Mouse (Mus musculus) liver, postnatal 0 days (tissue): ENCODE measurements around the gene Set. TPM values are rescaled to one million over a fixed set of nuclear protein-coding genes. Genes with fewer than 3 reads are reported as not detected.

Source experiments
- ATAC-seq: fragments of 200-750 bp; cut with Nextera tagmentation; 2 replicates; pipeline ENCODE4 v1.8.0; 2017; ENCODE audit warnings: mild to moderate bottlenecking, moderate library complexity
- DNase-seq: peaks from one replicate; pipeline ENCODE4 v3.0.0-alpha.2; 2016
- H3K27ac ChIP-seq: fragments of 300-500 bp; sonication (generic); 2 replicates; pipeline ENCODE4 v1.5.1; 2014; ENCODE audit warnings: antibody characterized with exemption, moderate library complexity, mild to moderate bottlenecking, low read depth
- H3K27me3 ChIP-seq: fragments of 300-500 bp; sonication (generic); 2 replicates; pipeline ENCODE4 v1.6.1; 2014; ENCODE audit warnings: low read length, control low read depth, mixed read lengths; ENCODE audit not compliant: insufficient read depth
- H3K36me3 ChIP-seq: fragments of 300-500 bp; sonication (generic); replicated peaks from 2 replicates; pipeline ENCODE4 v1.6.1; 2014; ENCODE audit warnings: mild to moderate bottlenecking, control low read depth, low read length, moderate library complexity, mixed read lengths; ENCODE audit not compliant: insufficient read depth
- H3K4me1 ChIP-seq: fragments of 300-500 bp; sonication (generic); 2 replicates; pipeline ENCODE4 v1.6.1; 2014; ENCODE audit warnings: antibody characterized with exemption, mild to moderate bottlenecking, control low read depth; ENCODE audit not compliant: insufficient read depth
- H3K4me2 ChIP-seq: fragments of 300-500 bp; sonication (generic); 2 replicates; pipeline ENCODE4 v1.6.1; 2014; ENCODE audit warnings: low read depth, mild to moderate bottlenecking, low read length, moderate library complexity, mixed read lengths
- H3K4me3 ChIP-seq: fragments of 300-500 bp; sonication (generic); 2 replicates; pipeline ENCODE4 v1.5.1; 2014; ENCODE audit warnings: low read depth, low read length
- H3K9ac ChIP-seq: fragments of 300-500 bp; sonication (generic); replicated peaks from 2 replicates; pipeline ENCODE4 v1.6.1; 2014; ENCODE audit warnings: mild to moderate bottlenecking, moderate library complexity
- H3K9me3 ChIP-seq: fragments of 300-500 bp; sonication (generic); 2 replicates; pipeline ENCODE4 v1.6.1; 2016; ENCODE audit warnings: mild to moderate bottlenecking, control low read depth, low read length, mixed read lengths
- CTCF ChIP-seq: sonication (generic); IDR thresholded peaks from 2 replicates; pipeline ENCODE4 v1.5.1; 2016; ENCODE audit warnings: antibody characterized with exemption, low read depth
- EP300 ChIP-seq: IDR thresholded peaks from 2 replicates; pipeline ENCODE4 v1.6.1; 2016; ENCODE audit warnings: antibody characterized with exemption, low read depth, mild to moderate bottlenecking
- WGBS: fragments of 180-500 bp; shearing (Covaris S2); extraction: QIAGEN DNeasy Blood & Tissue Kit; methylation state at CpG from one replicate; pipeline ENCODE4 v1.1.7; 2014; ENCODE audit not compliant: insufficient replicate concordance; 5-methylcytosine and 5-hydroxymethylcytosine counted together
- polyA plus RNA-seq: library from polyadenylated mRNA; unstranded; fragments of >200 nt; fragmentation: Nextera tagmentation; extraction: Ambion mirVana; gene quantifications from 2 replicates; pipeline ENCODE4 v1.2.1, GENCODE M21; 2015

Set gene
- polyA plus RNA-seq, 1 experiment from 2014 or later = 115 TPM

DNA sequence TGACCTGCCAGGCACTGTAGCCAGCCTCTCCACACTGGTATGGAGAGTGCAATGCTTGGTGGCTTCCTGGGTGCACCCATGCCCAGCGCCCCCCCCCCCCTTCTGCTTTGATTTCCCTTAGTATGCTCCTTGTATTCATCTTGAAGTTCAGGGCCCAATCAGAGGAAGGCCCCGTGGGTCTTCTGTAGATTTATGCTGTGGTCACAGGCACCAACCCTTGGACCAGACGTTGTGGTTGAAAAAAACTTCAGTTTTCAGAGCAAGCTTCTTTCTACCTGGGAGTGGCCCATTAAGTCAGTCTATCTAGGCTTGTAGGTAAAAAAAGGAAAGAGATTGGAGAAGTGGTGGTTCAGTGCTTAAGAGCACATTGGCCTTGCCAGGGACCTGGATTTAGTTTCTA, 6.6 kb downstream of the Set start:
- no peak for ATAC-seq
- no peak for TF ChIP-seq EP300
- TF ChIP-seq CTCF = no peak
- H3K4me2 ChIP-seq = peak overlapping the region; percentile 94
- peak overlapping the region; percentile 93 for H3K27ac ChIP-seq
- H3K27me3 ChIP-seq = no peaks in the 10 kb centered on the region
- H3K36me3 ChIP-seq = peaks cover 3% of the 10 kb centered on the region
- H3K4me3 ChIP-seq = peak overlapping the region; percentile 54
- DNase-seq = no peak
- H3K4me1 ChIP-seq = peaks cover 38% of the 10 kb centered on the region
- WGBS = 6% methylated on average over 3 of the region's 3 CpGs
- H3K9me3 ChIP-seq = no peaks in the 10 kb centered on the region
- H3K9ac ChIP-seq = peak overlapping the region; percentile 80

- peak overlapping the region; percentile 93; the same call in 1 of the 2 replicates for H3K27ac ChIP-seq
- H3K4me2 ChIP-seq = peak overlapping the region; percentile 94
- H3K36me3 ChIP-seq = peaks cover 8% of the 10 kb centered on the region
- no peak for DNase-seq
- TF ChIP-seq EP300 = no peak
- no peak for TF ChIP-seq CTCF
- no peak for ATAC-seq
- peak overlapping the region; percentile 27; the same call in 1 of the 2 replicates for H3K9ac ChIP-seq
- no peaks in the 10 kb centered on the region for H3K9me3 ChIP-seq
- H3K27me3 ChIP-seq = no peaks in the 10 kb centered on the region
- H3K4me3 ChIP-seq = no peak overlapping the region
- H3K4me1 ChIP-seq = peaks cover 38% of the 10 kb centered on the region
- WGBS = 25% methylated on average over 3 of the region's 3 CpGs
Observed at GRCm38 (mm10) chr2:30064298-30064697, 7.1 kb downstream of the Set start.

- peak overlapping the region; percentile 96 for H3K9ac ChIP-seq
- H3K4me1 ChIP-seq = peaks cover 34% of the 10 kb centered on the region
- ATAC-seq (peak; percentile 91), DNase-seq (peak; percentile 97)
- no peak for TF ChIP-seq CTCF
- TF ChIP-seq EP300 = no peak
- peak overlapping the region; percentile 95 for H3K4me2 ChIP-seq
- H3K4me3 ChIP-seq = peak overlapping the region; percentile 96
- H3K36me3 ChIP-seq = peaks cover 20% of the 10 kb centered on the region
- no peaks in the 10 kb centered on the region for H3K9me3 ChIP-seq
- H3K27ac ChIP-seq = peak overlapping the region; percentile 99
- H3K27me3 ChIP-seq = no peaks in the 10 kb centered on the region
- 4% methylated on average over 52 of the region's 101 CpGs for WGBS
Observed at GRCm38 (mm10) chr2:30066046-30066901, 9.1 kb downstream of the Set start.

GRCm38 (mm10) chr2:30067031-30067888, 10.1 kb downstream of the Set start:
- peak overlapping the region; percentile 99 for H3K27ac ChIP-seq
- peak; percentile 64 for DNase-seq

DNA sequence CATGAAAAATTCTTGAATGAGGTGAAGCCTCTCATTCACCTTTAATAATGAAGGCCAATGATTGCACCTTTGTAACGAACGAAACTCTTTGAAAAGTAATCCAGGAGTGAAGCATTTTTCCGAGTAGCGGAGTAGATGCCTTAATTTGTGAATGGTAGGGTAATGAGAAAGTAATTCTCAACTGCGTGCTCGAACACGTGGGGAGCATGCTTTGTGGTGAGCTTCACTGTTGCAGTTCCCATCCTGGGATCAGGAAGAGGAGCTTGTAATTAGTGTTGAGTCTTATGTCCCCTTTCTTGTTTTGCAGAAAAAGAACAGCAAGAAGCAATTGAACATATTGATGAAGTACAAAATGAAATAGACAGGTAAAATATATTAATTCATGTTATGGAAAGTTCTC, 10.8 kb downstream of the Set start:
- Histone ChIP-seq H3K27ac (no peak overlapping the region), H3K9ac (peak overlapping the region; percentile 96), H3K4me1 (peaks cover 28% of the 10 kb centered on the region), H3K36me3 (peaks cover 23% of the 10 kb centered on the region), H3K4me3 (peak overlapping the region; percentile 96), H3K4me2 (peak overlapping the region; percentile 95), H3K9me3 (no peaks in the 10 kb centered on the region), H3K27me3 (no peaks in the 10 kb centered on the region)
- no peak for ATAC-seq
- TF ChIP-seq CTCF (no peak), EP300 (no peak)
- no peak for DNase-seq
- WGBS = 29% methylated on average over 7 of the region's 7 CpGs

More at GRCm38 (mm10) chr2:30067031-30067888, 10.1 kb downstream of the Set start:
- peak overlapping the region; percentile 96 for H3K4me3 ChIP-seq
- H3K9me3 ChIP-seq = no peaks in the 10 kb centered on the region
- H3K4me2 ChIP-seq = peak overlapping the region; percentile 95
- under 1% methylated on average over 45 of the region's 69 CpGs for WGBS
- peak overlapping the region; percentile 96 for H3K9ac ChIP-seq
- no peak for TF ChIP-seq CTCF
- no peak for TF ChIP-seq EP300
- peaks cover 20% of the 10 kb centered on the region for H3K36me3 ChIP-seq
- H3K4me1 ChIP-seq = peaks cover 28% of the 10 kb centered on the region
- H3K27me3 ChIP-seq = no peaks in the 10 kb centered on the region
- ATAC-seq = no peak

- 73% methylated on average over 7 of the region's 7 CpGs for WGBS
- Histone ChIP-seq H3K4me2 (no peak overlapping the region), H3K9ac (no peak overlapping the region), H3K9me3 (no peaks in the 10 kb centered on the region), H3K4me1 (peaks cover 8% of the 10 kb centered on the region), H3K27me3 (no peaks in the 10 kb centered on the region), H3K36me3 (peaks cover 27% of the 10 kb centered on the region), H3K4me3 (no peak overlapping the region), H3K27ac (no peak overlapping the region)
- ATAC-seq = no peak
- DNase-seq = no peak
- TF ChIP-seq EP300 = no peak
- no peak for TF ChIP-seq CTCF
Observed at GRCm38 (mm10) chr2:30072875-30073274, 15.7 kb downstream of the Set start.
